Mouse (Mus musculus) MEL (cell line): ENCODE results near the gene 5730480H06Rik. TPM values are rescaled to one million over a fixed set of nuclear protein-coding genes. Genes with fewer than 3 reads are reported as not detected.

Experiments used
- DNase-seq: peaks from one replicate; pipeline ENCODE4 v3.0.0; 2011; ENCODE audit warnings: low read depth, low spot score
- H3K27ac ChIP-seq: 2 replicates; pipeline ENCODE4 v1.5.1; 2012; ENCODE audit warnings: low read depth, mild to moderate bottlenecking, control low read depth, low read length, moderate library complexity; ENCODE audit not compliant: control insufficient read depth
- H3K27me3 ChIP-seq, 2 experiments: fragments of 150-350 bp in 1 of 2; sonication (generic) in 1 of 2; 2 replicates each; pipeline ENCODE4 v1.6.1; 2012; ENCODE audit warnings: low read length in 2 of 2, mild to moderate bottlenecking in 2 of 2, improper control_type of control experiment in 1 of 2, moderate library complexity in 1 of 2; ENCODE audit not compliant: insufficient read depth in 2 of 2, control insufficient read depth in 1 of 2
- H3K36me3 ChIP-seq, 2 experiments: 2 replicates each; pipeline ENCODE4 v1.6.1; 2012 to 2014; ENCODE audit warnings: low read length in 2 of 2, improper control_type of control experiment in 1 of 2, inconsistent platforms in 1 of 2, mild to moderate bottlenecking in 1 of 2; ENCODE audit not compliant: insufficient read depth in 2 of 2, control insufficient read depth in 1 of 2
- H3K4me1 ChIP-seq, 2 experiments: fragments of 150-350 bp in 1 of 2; sonication (generic) in 1 of 2; 2 replicates each; pipeline ENCODE4 v1.6.1; 2012; ENCODE audit warnings: low read length in 2 of 2, improper control_type of control experiment in 1 of 2, mild to moderate bottlenecking in 1 of 2; ENCODE audit not compliant: insufficient read depth in 2 of 2, control insufficient read depth in 1 of 2
- H3K4me3 ChIP-seq, 2 experiments: fragments of 150-350 bp in 1 of 2; sonication (generic) in 1 of 2; 2 replicates each; pipeline ENCODE4 v1.5.1; 2012; ENCODE audit warnings: low read depth in 2 of 2, low read length in 2 of 2, mild to moderate bottlenecking in 2 of 2, moderate library complexity in 2 of 2, control low read depth in 1 of 2, improper control_type of control experiment in 1 of 2; ENCODE audit not compliant: control insufficient read depth in 1 of 2, insufficient read depth in 1 of 2
- H3K79me2 ChIP-seq: 2 replicates; pipeline ENCODE4 v1.6.1; 2012; ENCODE audit warnings: mild to moderate bottlenecking, low read length, moderate library complexity; ENCODE audit not compliant: control insufficient read depth, poor library complexity, insufficient read depth
- H3K9ac ChIP-seq: 2 replicates; pipeline ENCODE4 v1.6.1; 2012; ENCODE audit warnings: low read depth, mild to moderate bottlenecking, control low read depth, low read length, moderate library complexity; ENCODE audit not compliant: control insufficient read depth, poor library complexity, severe bottlenecking
- H3K9me3 ChIP-seq: fragments of 150-350 bp; sonication (generic); replicated peaks from 2 replicates; pipeline ENCODE4 v1.6.1; 2012; ENCODE audit warnings: mild to moderate bottlenecking, low read length, improper control_type of control experiment, moderate library complexity; ENCODE audit not compliant: insufficient read depth
- BHLHE40 ChIP-seq: IDR thresholded peaks from 2 replicates; pipeline ENCODE4 v1.6.1; 2012; ENCODE audit warnings: low read depth, mild to moderate bottlenecking, inconsistent platforms, low read length, improper control_type of control experiment, borderline replicate concordance
- CHD2 ChIP-seq: IDR thresholded peaks from 2 replicates; pipeline ENCODE4 v1.6.1; 2011; ENCODE audit warnings: low read length, improper control_type of control experiment
- CTCF ChIP-seq, 3 experiments: IDR thresholded peaks in 2 of 3; conservative IDR thresholded peaks in 1 of 3; 2 replicates each; pipeline ENCODE4 v1.5.1; 2011 to 2012; ENCODE audit warnings: low read length in 3 of 3, low read depth in 2 of 3, mild to moderate bottlenecking in 2 of 3, improper control_type of control experiment in 1 of 3, inconsistent platforms in 1 of 3, mixed read lengths in 1 of 3, moderate library complexity in 1 of 3; ENCODE audit not compliant: control insufficient read depth in 1 of 3, insufficient read depth in 1 of 3, poor library complexity in 1 of 3, severe bottlenecking in 1 of 3
- E2F4 ChIP-seq: IDR thresholded peaks from 2 replicates; pipeline ENCODE4 v1.6.1; 2011; ENCODE audit warnings: low read depth, low read length, improper control_type of control experiment, borderline replicate concordance
- EP300 ChIP-seq, 2 experiments: IDR thresholded peaks; 2 replicates each; pipeline ENCODE4 v1.6.1; 2011; ENCODE audit warnings: improper control_type of control experiment in 2 of 2, low read length in 2 of 2, low read depth in 1 of 2, mild to moderate bottlenecking in 1 of 2
- ETS1 ChIP-seq: IDR thresholded peaks from 2 replicates; pipeline ENCODE4 v1.6.1; 2012; ENCODE audit warnings: low read depth, mild to moderate bottlenecking, inconsistent platforms, low read length, improper control_type of control experiment, moderate library complexity
- GATA1 ChIP-seq: IDR thresholded peaks from 2 replicates; pipeline ENCODE4 v1.6.1; 2011; ENCODE audit warnings: low read depth, low read length, improper control_type of control experiment
- HCFC1 ChIP-seq: IDR thresholded peaks from 2 replicates; pipeline ENCODE4 v1.6.1; 2012; ENCODE audit warnings: low read depth, mild to moderate bottlenecking, inconsistent platforms, low read length, improper control_type of control experiment, moderate library complexity
- JUND ChIP-seq: IDR thresholded peaks from 2 replicates; pipeline ENCODE4 v1.6.1; 2011; ENCODE audit warnings: low read depth, mild to moderate bottlenecking, improper control_type of control experiment, low read length
- MAFK ChIP-seq: IDR thresholded peaks from 2 replicates; pipeline ENCODE4 v1.6.1; 2011; ENCODE audit warnings: low read depth, mild to moderate bottlenecking, low read length, improper control_type of control experiment, borderline replicate concordance
- MAX ChIP-seq: IDR thresholded peaks from 2 replicates; pipeline ENCODE4 v1.6.1; 2011; ENCODE audit warnings: low read length, improper control_type of control experiment
- MAZ ChIP-seq: IDR thresholded peaks from 2 replicates; pipeline ENCODE4 v1.6.1; 2012; ENCODE audit warnings: low read depth, mild to moderate bottlenecking, inconsistent platforms, low read length, improper control_type of control experiment
- MEF2A ChIP-seq: IDR thresholded peaks from 2 replicates; pipeline ENCODE4 v1.6.1; 2014; ENCODE audit warnings: low read depth, mild to moderate bottlenecking, inconsistent platforms, low read length, improper control_type of control experiment; ENCODE audit not compliant: poor library complexity, insufficient replicate concordance, severe bottlenecking; ENCODE audit errors: extremely low read depth
- NELFE ChIP-seq: IDR thresholded peaks from 2 replicates; pipeline ENCODE4 v1.6.1; 2011; ENCODE audit warnings: low read depth, low read length, improper control_type of control experiment
- NRF1 ChIP-seq: IDR thresholded peaks from 2 replicates; pipeline ENCODE4 v1.6.1; 2014; ENCODE audit warnings: low read depth, mild to moderate bottlenecking, inconsistent platforms, low read length, improper control_type of control experiment, moderate library complexity; ENCODE audit not compliant: poor library complexity, insufficient read depth, severe bottlenecking
- POLR2A ChIP-seq, 2 experiments: IDR thresholded peaks; 2 replicates each; pipeline ENCODE4 v1.6.1; 2011 to 2012; ENCODE audit warnings: low read length in 2 of 2, mild to moderate bottlenecking in 2 of 2, control low read depth in 1 of 2, improper control_type of control experiment in 1 of 2, low read depth in 1 of 2, moderate library complexity in 1 of 2; ENCODE audit not compliant: control insufficient read depth in 1 of 2, insufficient read depth in 1 of 2, poor library complexity in 1 of 2
- POLR2AphosphoS5 ChIP-seq: IDR thresholded peaks from 2 replicates; pipeline ENCODE4 v1.6.1; 2012; ENCODE audit warnings: low read depth, borderline replicate concordance, mild to moderate bottlenecking, inconsistent platforms, low read length, moderate library complexity, mixed read lengths
- RAD21 ChIP-seq: IDR thresholded peaks from 2 replicates; pipeline ENCODE4 v1.6.1; 2011; ENCODE audit warnings: mild to moderate bottlenecking, low read depth, low read length, improper control_type of control experiment
- SIN3A ChIP-seq: IDR thresholded peaks from 2 replicates; pipeline ENCODE4 v1.6.1; 2012; ENCODE audit warnings: low read length, improper control_type of control experiment, inconsistent platforms
- SMC3 ChIP-seq: IDR thresholded peaks from 2 replicates; pipeline ENCODE4 v1.6.1; 2011; ENCODE audit warnings: low read depth, low read length, improper control_type of control experiment
- TBP ChIP-seq: IDR thresholded peaks from 2 replicates; pipeline ENCODE4 v1.8.0; 2011; ENCODE audit warnings: low read depth, low read length, improper control_type of control experiment
- TCF12 ChIP-seq: IDR thresholded peaks from 2 replicates; pipeline ENCODE4 v1.6.1; 2014; ENCODE audit warnings: low read depth, mild to moderate bottlenecking, inconsistent platforms, low read length, improper control_type of control experiment, moderate library complexity
- UBTF ChIP-seq: IDR thresholded peaks from 2 replicates; pipeline ENCODE4 v1.6.1; 2012; ENCODE audit warnings: low read depth, mild to moderate bottlenecking, inconsistent platforms, low read length, improper control_type of control experiment, moderate library complexity, borderline replicate concordance; ENCODE audit not compliant: insufficient read depth
- USF2 ChIP-seq, 2 experiments: IDR thresholded peaks; 2 replicates each; pipeline ENCODE4 v1.6.1; 2011 to 2012; ENCODE audit warnings: improper control_type of control experiment in 2 of 2, low read length in 2 of 2, borderline replicate concordance in 1 of 2, inconsistent platforms in 1 of 2, low read depth in 1 of 2, mild to moderate bottlenecking in 1 of 2; ENCODE audit not compliant: insufficient read depth in 1 of 2
- ZC3H11A ChIP-seq: IDR thresholded peaks from 2 replicates; pipeline ENCODE4 v1.6.1; 2012; ENCODE audit warnings: low read depth, mild to moderate bottlenecking, inconsistent platforms, low read length, improper control_type of control experiment
- ZKSCAN1 ChIP-seq: IDR thresholded peaks from 2 replicates; pipeline ENCODE4 v1.6.1; 2012; ENCODE audit warnings: low read depth, mild to moderate bottlenecking, inconsistent platforms, low read length, improper control_type of control experiment, moderate library complexity
- ZMIZ1 ChIP-seq: IDR thresholded peaks from 2 replicates; pipeline ENCODE4 v1.6.1; 2012; ENCODE audit warnings: low read depth, mild to moderate bottlenecking, inconsistent platforms, low read length, improper control_type of control experiment, moderate library complexity
- ZNF384 ChIP-seq: IDR thresholded peaks from 2 replicates; pipeline ENCODE4 v1.6.1; 2012; ENCODE audit warnings: low read depth, mild to moderate bottlenecking, inconsistent platforms, low read length, improper control_type of control experiment
- polyA plus RNA-seq, 2 experiments: library from polyadenylated mRNA; stranded (reverse) in 1 of 2; unstranded in 1 of 2; fragments of >175 nt in 1 of 2; fragments of >200 nt in 1 of 2; gene quantifications; 2 replicates each; pipeline versions ENCODE4 v1.2.1 to v1.2.4; 2012; ENCODE audit warnings: low replicate concordance in 2 of 2, low read depth in 1 of 2; ENCODE audit not compliant: insufficient read length in 2 of 2, insufficient read depth in 1 of 2, missing spikeins in 1 of 2
- total RNA-seq: library from RNA; depleted of rRNA; stranded (reverse); fragments of 300-350 nt; gene quantifications from 2 replicates; pipeline ENCODE4 v1.2.3, GENCODE M21; 2012

Gene 5730480H06Rik
- total and polyA plus RNA-seq, 3 experiments, result 4.7 to 8.8 TPM; not detected in 1

DNA sequence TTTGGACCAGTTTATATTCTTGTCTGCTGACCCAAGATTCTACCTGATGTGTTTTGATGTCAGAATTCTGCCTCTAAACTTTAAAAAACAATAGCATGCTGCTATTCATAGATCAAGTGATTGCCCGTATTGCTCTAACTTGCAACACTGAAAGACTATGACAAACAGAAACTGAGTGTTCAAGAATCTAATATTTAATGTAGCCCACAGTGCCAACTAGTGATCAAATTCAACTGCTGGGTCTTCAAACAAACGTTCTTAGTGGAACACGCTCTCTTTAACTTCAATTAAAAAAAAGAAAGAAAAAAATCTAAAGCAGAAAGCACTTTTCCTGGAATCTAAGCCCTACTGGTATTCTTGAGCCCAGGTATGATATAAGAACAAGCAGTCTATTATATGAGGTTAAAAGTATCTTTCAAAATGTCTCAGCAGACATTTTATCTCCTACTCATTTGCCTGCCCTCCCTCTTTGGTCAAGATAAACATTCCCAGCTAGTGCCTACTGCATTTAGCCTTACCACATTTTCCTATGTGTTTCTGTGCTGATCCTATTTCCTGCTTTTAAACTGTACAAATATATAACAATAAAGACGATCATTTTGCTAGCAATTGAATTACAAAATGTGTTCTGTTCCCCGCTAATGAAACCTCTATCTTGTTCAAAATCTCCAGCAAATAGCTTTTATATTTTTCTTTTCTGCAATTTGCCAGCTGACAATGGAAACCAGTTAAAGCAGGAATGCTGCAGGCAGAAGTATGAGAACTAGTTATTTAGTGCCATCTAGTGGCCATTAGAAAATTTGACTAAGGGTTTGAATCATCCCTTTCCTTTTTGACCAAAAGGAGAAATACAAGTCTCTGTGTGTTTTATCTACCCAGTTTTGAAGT lies 17.6 kb downstream of the 5730480H06Rik start:
- H3K36me3 ChIP-seq, result no peaks in the 10 kb centered on the region
- DNase-seq, result peak; percentile 36
- no peak overlapping the region for H3K4me3 ChIP-seq

DNA sequence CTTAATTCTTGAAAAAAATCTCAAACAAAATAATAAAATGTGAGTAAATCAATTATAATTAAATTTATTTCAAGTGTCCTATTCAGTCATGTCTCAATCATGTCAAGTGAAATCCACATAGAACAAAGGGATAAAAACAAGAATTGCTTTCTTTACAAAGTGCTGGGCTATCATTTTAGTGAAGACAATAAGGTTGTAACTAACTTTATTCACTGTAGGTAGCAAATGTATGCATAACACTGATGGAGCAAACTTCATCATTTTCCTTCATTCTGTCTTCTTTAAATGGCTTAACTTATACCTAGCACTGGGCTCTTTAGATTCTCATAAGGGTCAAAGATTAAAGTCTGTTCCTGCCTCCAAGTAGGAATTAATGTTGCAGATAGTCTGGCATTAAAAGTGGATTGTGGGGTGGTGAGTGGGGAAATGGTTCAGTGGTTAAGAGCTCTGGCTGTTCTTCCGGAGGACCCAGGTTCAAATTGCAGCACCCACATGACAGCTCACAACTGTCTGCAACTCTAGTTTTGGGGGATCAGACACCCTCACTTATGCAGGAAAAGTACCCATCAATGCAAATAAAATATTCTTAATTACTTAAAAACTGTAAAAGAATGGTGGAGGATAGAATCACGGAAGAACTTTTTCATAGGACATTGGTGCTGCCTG lies 18.4 kb downstream of the 5730480H06Rik start:
- no peak overlapping the region for H3K9ac ChIP-seq
- no peaks in the 10 kb centered on the region; a peak in 1 of 4 replicates for H3K27me3 ChIP-seq
- DNase-seq, result no peak
- TF ChIP-seq ZMIZ1 (no peak), MAZ (no peak), POLR2AphosphoS5 (no peak), RAD21 (no peak), NRF1 (no peak), EP300 (IDR thresholded peaks at IDR 0.05; ENCODE audit: low read depth in 1 of 2, low read length in 2 of 2) (no peak), MEF2A (no peak), MAFK (no peak), HCFC1 (no peak), TBP (no peak), ZNF384 (no peak), E2F4 (no peak), USF2 (IDR thresholded peaks at IDR 0.05; ENCODE audit: borderline replicate concordance in 1 of 2, insufficient read depth in 1 of 2, low read depth in 1 of 2, low read length in 2 of 2) (no peak), GATA1 (no peak), SIN3A (no peak), ETS1 (no peak), JUND (no peak), NELFE (no peak), BHLHE40 (no peak), UBTF (no peak)
- H3K27ac ChIP-seq, result no peak overlapping the region
- no peaks in the 10 kb centered on the region for H3K79me2 ChIP-seq
- H3K4me3 ChIP-seq, result no peak overlapping the region
- no peaks in the 10 kb centered on the region for H3K9me3 ChIP-seq
- H3K4me1 ChIP-seq, result no peaks in the 10 kb centered on the region
- H3K36me3 ChIP-seq, result no peaks in the 10 kb centered on the region

More for the DNA sequence above, 17.6 kb downstream of the 5730480H06Rik start:
- TF ChIP-seq MAX (no peak), SMC3 (peak; percentile 63), ZMIZ1 (no peak), RAD21 (peak; percentile 69), POLR2A (IDR thresholded peaks at IDR 0.05; ENCODE audit: control insufficient read depth in 1 of 2, insufficient read depth in 1 of 2, low read depth in 1 of 2, low read length in 2 of 2, poor library complexity in 1 of 2) (no peak), CHD2 (no peak), JUND (no peak), TCF12 (no peak), ZC3H11A (peak; percentile 35; the same call in 1 of the 2 replicates), CTCF (IDR thresholded peaks at IDR 0.05 in 2 of 3, conservative IDR thresholded peaks at IDR 0.05 in 1 of 3; ENCODE audit: control insufficient read depth in 1 of 3, insufficient read depth in 1 of 3, low read depth in 2 of 3, low read length in 3 of 3, poor library complexity in 1 of 3, severe bottlenecking in 1 of 3) (peak in 2 of 3 experiments; percentile 29 to 64; a peak in 4 of 6 replicates), NRF1 (no peak), ZKSCAN1 (no peak)
- Histone ChIP-seq H3K27ac (no peak overlapping the region), H3K9me3 (no peaks in the 10 kb centered on the region), H3K4me1 (no peaks in the 10 kb centered on the region), H3K9ac (no peak overlapping the region), H3K79me2 (no peaks in the 10 kb centered on the region), H3K27me3 (no peaks in the 10 kb centered on the region; a peak in 1 of 4 replicates)
